Mouse (Mus musculus) megakaryocyte, embryonic 14.5 days (primary cell): ENCODE data around the gene Bcar3. TPM values are rescaled to one million over a fixed set of nuclear protein-coding genes. Genes with fewer than 3 reads are reported as not detected.

Experiments
- H3K27me3 ChIP-seq: replicated peaks from 2 replicates; pipeline ENCODE3; 2012; ENCODE audit warnings: inconsistent platforms
- H3K36me3 ChIP-seq: replicated peaks from 2 replicates; pipeline ENCODE3; 2012; ENCODE audit warnings: low read length, inconsistent platforms, mixed read lengths
- H3K4me1 ChIP-seq: 2 replicates; pipeline ENCODE4 v1.6.1; 2012; ENCODE audit warnings: inconsistent platforms
- H3K4me3 ChIP-seq: replicated peaks from 2 replicates; pipeline ENCODE3; 2012; ENCODE audit warnings: moderate library complexity, mild to moderate bottlenecking, inconsistent platforms
- H3K9me3 ChIP-seq: 2 replicates; pipeline ENCODE4 v1.6.1; 2012; ENCODE audit warnings: inconsistent platforms
- FLI1 ChIP-seq: IDR thresholded peaks from 2 replicates; pipeline ENCODE4 v1.6.1; 2012; ENCODE audit warnings: low read length, inconsistent platforms, mixed read lengths
- GATA1 ChIP-seq: IDR thresholded peaks from 3 replicates; pipeline ENCODE4 v1.6.1; 2012; ENCODE audit warnings: mixed read lengths, low read length, inconsistent platforms, borderline replicate concordance
- polyA plus RNA-seq: library from polyadenylated mRNA; stranded (reverse); fragments of >175 nt; gene quantifications from 2 replicates; pipeline ENCODE4 v1.2.3, GENCODE M21; 2012; ENCODE audit warnings: low replicate concordance; ENCODE audit not compliant: insufficient read depth

Bcar3 gene
- polyA plus RNA-seq, 1 experiment, result 3.6 TPM

DNA sequence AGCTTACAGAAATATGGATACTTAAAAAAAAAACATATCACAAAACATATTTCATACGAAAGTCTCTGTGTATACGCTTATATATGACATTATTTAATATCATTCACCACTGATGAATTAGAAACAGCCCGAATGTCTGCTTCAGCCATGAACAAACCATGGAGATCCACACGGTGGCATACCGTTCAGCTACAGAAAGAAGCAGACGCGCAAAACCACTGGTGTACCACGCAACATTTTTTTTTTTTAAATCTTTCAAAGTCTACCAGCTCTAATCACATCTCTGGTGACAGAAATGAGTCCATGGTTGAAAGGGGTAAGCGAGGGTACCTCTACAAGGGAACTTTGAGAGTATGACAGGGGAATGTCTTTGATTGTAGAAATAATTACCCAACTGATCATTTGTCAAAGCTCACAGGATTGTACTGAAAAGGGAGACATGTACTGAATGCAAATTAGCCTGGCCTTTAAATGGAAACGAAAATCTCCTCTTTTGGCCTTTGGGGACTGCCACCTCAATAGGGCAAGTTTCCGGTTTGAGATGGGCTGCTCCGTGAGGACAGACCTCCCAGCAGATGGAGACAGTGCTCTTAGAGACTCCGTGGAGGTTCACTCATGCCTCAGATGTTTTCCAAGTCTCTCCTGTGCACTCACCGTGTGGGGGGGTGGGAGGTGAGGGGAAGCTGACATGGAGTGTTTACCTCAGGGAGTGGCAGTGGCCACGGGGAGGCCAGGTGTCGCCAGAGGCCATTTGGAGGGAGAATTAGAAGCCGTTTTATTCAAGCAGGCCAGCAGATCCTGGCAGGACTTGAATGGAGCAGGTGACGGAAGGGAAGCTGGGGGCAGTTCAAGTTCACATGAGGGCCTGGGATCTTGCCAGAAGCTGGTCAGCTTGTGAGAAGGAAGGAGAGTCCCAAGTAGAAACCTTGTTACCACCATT, 168.3 kb downstream of the Bcar3 start:
- no peak for TF ChIP-seq FLI1
- no peak for TF ChIP-seq GATA1
- H3K9me3 ChIP-seq, result no peaks in the 10 kb centered on the region
- H3K4me3 ChIP-seq, result no peak overlapping the region
- peaks cover 25% of the 10 kb centered on the region for H3K27me3 ChIP-seq
- no peaks in the 10 kb centered on the region for H3K4me1 ChIP-seq
- no peaks in the 10 kb centered on the region for H3K36me3 ChIP-seq

DNA sequence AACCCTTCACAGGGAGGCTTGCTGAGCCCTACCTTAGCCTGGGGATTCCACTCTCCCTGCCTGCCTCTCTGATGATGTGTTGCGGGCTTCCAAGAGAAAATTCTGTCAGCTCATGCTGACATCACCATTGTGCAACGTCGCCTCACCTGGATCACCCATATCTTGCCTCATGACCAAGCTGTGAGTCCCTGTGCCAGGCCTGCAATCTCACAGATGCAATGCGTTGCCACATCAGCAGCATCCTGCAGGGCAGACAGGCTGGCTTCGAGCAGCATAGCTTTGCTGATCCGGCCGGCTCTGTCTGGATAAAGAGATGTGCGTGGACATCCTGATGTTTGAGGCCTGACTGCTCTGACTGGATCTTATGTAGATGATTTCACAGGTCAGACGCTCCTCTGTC, 169.2 kb downstream of the Bcar3 start:
- Histone ChIP-seq H3K9me3 (no peaks in the 10 kb centered on the region), H3K36me3 (no peaks in the 10 kb centered on the region), H3K27me3 (peaks cover 22% of the 10 kb centered on the region), H3K4me3 (peak overlapping the region; percentile 50), H3K4me1 (no peaks in the 10 kb centered on the region)
- no peak for TF ChIP-seq GATA1
- TF ChIP-seq FLI1, result no peak

DNA sequence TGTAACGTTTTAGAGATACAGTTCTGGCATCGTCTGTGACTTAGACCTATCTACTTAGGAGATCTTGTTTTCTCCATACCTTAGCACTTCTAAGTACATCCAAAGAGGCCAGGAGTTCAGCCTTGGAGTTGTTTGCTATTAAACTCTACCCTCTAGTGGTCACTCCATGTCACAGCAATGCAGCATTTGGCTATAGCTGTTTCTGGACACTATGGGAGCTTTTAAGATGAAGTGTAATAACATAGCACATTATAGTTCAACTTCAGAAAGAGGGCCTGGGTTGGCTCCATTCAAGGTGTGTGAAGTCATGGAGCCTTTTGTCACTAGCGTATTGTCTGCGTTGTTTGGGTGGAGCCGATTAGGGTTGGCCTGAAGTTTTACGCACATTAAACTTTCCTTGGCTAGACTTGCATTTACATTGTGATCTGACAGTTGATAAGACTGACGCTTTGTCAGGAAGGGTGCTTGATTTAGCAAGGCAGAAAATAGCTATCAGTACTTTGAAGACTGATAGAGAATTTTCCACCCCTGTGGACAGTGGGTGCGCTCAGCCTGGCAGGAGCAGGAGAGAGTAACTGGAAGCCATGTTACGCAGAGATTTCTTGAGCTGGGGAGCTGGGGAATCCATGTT, 172.3 kb downstream of the Bcar3 start:
- TF ChIP-seq FLI1 (no peak), GATA1 (no peak)
- Histone ChIP-seq H3K36me3 (no peaks in the 10 kb centered on the region), H3K4me3 (no peak overlapping the region), H3K27me3 (peaks cover 14% of the 10 kb centered on the region), H3K4me1 (peaks cover 6% of the 10 kb centered on the region), H3K9me3 (no peaks in the 10 kb centered on the region)

DNA sequence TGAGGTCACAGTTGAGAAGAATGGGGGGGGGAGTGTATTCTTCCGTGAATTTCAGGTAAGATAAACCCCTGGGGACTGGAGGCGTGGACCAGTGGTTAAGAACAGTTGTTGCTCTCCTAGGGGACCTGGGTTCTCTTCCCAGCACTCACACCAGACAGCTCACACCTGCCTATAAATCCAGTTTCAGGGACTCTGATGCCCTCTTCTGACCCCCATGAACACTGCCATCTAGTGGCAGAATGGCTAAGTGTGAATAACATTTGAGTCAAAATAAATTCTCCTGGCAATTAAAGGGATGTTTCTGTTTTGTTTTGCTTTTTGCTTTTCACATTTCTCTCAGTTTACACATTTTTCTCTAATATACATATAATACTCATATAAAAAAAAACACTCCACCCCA, 174.0 kb downstream of the Bcar3 start:
- Histone ChIP-seq H3K4me1 (peaks cover 13% of the 10 kb centered on the region), H3K9me3 (no peaks in the 10 kb centered on the region), H3K36me3 (no peaks in the 10 kb centered on the region), H3K27me3 (peaks cover 8% of the 10 kb centered on the region), H3K4me3 (no peak overlapping the region)
- no peak for TF ChIP-seq FLI1
- no peak for TF ChIP-seq GATA1

DNA sequence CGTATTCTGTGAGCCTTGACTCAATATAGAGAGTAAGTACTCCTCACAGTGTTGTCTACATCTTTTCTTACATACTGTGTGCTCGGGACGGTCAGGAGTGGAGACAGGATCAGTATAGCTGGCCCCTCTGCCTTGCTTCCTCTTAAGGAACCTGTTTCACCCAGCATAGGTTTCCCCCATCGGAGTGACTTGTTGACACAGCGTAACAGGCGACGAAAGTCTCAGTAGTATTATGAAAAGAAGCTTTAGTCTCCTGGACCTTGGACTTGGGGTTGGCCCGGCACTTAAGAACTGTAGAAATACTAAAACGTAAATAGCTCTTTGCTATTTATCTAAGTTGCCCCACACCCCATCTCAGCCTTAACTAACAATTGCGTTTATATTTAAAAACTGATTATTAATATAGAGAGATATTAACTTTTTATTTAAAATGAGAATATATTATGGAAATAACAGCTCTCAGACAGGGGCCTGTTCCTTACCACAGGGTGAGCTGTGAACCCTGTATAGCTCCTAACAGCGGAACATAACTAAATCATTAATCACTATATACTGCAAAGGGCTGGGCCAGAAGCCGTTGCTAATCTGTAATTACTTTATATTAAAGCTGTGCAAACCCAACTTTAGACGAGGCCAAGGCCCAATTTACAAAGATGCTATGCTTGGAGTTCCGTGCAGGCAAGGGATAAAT, 176.5 kb downstream of the Bcar3 start:
- Histone ChIP-seq H3K27me3 (peaks cover 3% of the 10 kb centered on the region), H3K4me3 (no peak overlapping the region), H3K36me3 (no peaks in the 10 kb centered on the region), H3K9me3 (no peaks in the 10 kb centered on the region), H3K4me1 (peaks cover 33% of the 10 kb centered on the region)
- TF ChIP-seq GATA1 (no peak), FLI1 (no peak)

DNA sequence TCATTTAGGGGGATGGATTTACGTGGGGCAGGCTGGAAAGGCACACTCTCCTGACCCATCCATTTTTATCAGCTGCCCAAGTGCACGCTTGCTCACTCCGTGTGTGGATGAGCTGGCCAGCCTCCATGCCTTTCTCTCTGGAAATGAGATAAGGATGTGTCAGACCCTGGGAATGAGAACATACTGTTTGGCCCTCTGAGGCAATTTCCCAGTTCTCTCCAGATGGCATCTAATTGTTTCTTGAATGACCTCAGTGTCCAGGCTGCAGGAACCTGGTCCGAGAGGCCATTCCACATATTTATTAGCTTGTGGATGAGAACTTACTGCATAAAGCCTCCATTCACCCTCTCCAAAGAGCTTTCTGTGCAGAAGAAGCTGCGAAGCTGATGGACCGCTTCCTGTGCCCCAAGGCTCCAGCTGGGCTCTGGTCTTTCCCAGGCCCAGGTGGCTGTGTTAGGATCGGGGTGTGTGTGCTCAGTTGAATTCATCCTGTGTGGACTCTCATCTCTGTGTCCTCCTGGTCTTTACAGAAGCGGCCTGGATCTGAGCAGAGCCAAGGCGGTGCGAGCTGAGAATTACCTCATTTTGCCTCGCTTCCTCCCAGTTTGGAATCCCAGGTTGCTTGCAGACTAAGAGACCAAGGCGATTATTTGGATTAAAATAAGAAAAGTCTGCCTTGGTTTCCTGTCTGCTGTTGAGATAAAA, 177.2 kb downstream of the Bcar3 start:
- Histone ChIP-seq H3K27me3 (peaks cover 3% of the 10 kb centered on the region), H3K9me3 (no peaks in the 10 kb centered on the region), H3K4me3 (no peak overlapping the region), H3K4me1 (peaks cover 37% of the 10 kb centered on the region), H3K36me3 (no peaks in the 10 kb centered on the region)
- no peak for TF ChIP-seq FLI1

DNA sequence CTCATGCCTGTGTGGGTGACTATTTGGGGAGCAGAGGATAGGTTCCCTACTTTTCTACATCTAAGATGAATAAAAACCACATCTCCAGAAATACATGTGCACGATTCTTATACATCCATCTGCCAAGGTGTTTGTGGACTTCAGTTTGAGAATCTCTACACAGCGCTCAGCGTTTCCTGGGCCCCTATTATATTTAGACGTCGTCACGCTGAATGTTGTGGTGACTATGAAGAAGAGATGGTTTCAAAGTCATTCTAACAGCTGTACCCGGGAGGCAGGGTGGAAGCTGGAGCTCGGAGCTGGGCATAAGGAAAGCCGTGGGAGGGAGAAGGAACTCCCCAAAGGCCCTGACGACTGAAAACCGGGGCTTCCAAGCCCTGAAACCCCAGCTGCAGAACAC, 178.5 kb downstream of the Bcar3 start:
- Histone ChIP-seq H3K4me3 (no peak overlapping the region), H3K36me3 (no peaks in the 10 kb centered on the region), H3K4me1 (peaks cover 37% of the 10 kb centered on the region), H3K9me3 (no peaks in the 10 kb centered on the region), H3K27me3 (peaks cover 5% of the 10 kb centered on the region)
- no peak for TF ChIP-seq GATA1
- no peak for TF ChIP-seq FLI1

DNA sequence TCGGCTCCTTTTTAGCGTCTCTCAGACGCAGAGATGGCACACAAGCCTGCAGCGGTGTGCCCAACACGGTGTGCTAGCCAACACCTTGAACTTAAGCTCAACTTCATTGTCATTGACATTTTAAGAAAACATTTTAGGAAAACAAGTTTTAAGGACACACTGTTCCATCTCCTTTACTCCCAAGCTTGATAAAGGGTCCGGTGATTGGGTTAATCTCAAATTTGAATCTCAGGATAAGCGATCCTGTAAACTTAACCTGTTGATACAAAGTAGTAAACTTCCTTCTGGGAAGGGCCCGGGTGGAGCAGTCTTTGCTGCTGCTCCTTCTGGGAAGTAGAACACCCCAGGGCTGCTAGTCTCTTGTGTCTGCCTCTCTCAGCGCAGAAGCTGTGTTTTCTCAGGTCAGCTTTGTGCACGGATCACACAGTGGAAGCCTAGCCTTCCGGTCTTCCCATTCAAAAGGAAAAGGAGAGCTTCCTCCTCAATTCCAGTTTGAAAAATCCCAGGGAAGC, 179.6 kb downstream of the Bcar3 start:
- Histone ChIP-seq H3K9me3 (no peaks in the 10 kb centered on the region), H3K4me1 (peaks cover 37% of the 10 kb centered on the region), H3K36me3 (no peaks in the 10 kb centered on the region), H3K4me3 (no peak overlapping the region), H3K27me3 (peaks cover 12% of the 10 kb centered on the region)
- TF ChIP-seq FLI1, result no peak
- TF ChIP-seq GATA1, result no peak

DNA sequence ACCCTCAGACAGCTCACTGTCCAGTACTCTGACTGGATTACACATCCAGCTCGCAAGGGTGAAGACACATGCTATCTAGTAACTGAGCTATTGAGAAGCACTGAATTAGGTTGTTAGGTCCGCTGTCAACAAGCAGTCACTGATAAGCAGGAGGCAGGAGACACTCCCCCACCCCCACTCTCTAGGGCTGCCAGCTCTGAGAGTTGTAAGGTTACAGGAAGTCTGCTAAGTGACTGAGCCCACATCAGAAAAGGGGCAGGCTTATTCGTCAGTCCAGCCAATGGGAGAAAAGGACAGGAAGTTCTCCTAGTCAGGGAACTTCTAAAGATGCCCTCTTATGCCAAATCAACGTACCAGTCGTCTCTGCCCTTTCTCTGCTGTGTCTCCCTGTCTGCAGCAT, 180.1 kb downstream of the Bcar3 start:
- Histone ChIP-seq H3K4me3 (peak overlapping the region; percentile 59), H3K36me3 (no peaks in the 10 kb centered on the region), H3K27me3 (peaks cover 16% of the 10 kb centered on the region), H3K9me3 (no peaks in the 10 kb centered on the region), H3K4me1 (peaks cover 37% of the 10 kb centered on the region)
- TF ChIP-seq FLI1 (no peak), GATA1 (no peak)
